Mouse (Mus musculus) heart, embryonic 15.5 days (tissue): ENCODE results near the gene Cox14. TPM values are rescaled to one million over a fixed set of nuclear protein-coding genes. Genes with fewer than 3 reads are reported as not detected.
"Not testable (repeated sequence)": the region's sequence is repeated elsewhere in the genome, so short reads cannot be mapped to it uniquely, and the experiment has no call there.

ENCODE experiments used
- ATAC-seq: fragments of 200-750 bp; cut with Nextera tagmentation; replicated peaks from 2 replicates; pipeline ENCODE4 v1.8.0; 2017; ENCODE audit warnings: low read depth, moderate TSS enrichment; ENCODE audit not compliant: insufficient number of reproducible peaks, insufficient read depth, low FRiP score
- H3K27ac ChIP-seq: fragments of 300-500 bp; sonication (generic); 2 replicates; pipeline ENCODE4 v1.5.1; 2015; ENCODE audit warnings: mild to moderate bottlenecking, inconsistent platforms
- H3K27me3 ChIP-seq: fragments of 300-500 bp; sonication (generic); 2 replicates; pipeline ENCODE4 v1.6.1; 2015; ENCODE audit warnings: inconsistent platforms
- H3K36me3 ChIP-seq: fragments of 300-500 bp; sonication (generic); 2 replicates; pipeline ENCODE4 v1.6.1; 2015; ENCODE audit warnings: mild to moderate bottlenecking, inconsistent platforms
- H3K4me1 ChIP-seq: fragments of 300-500 bp; sonication (generic); replicated peaks from 2 replicates; pipeline ENCODE4 v1.6.1; 2015; ENCODE audit warnings: inconsistent platforms
- H3K4me2 ChIP-seq: fragments of 300-500 bp; sonication (generic); 2 replicates; pipeline ENCODE4 v1.6.1; 2015; ENCODE audit warnings: inconsistent platforms, mild to moderate bottlenecking, moderate library complexity
- H3K4me3 ChIP-seq: fragments of 300-500 bp; sonication (generic); 2 replicates; pipeline ENCODE4 v1.5.1; 2015; ENCODE audit warnings: mild to moderate bottlenecking, inconsistent platforms
- H3K9ac ChIP-seq: fragments of 300-500 bp; sonication (generic); 2 replicates; pipeline ENCODE4 v1.6.1; 2015; ENCODE audit warnings: mild to moderate bottlenecking, inconsistent platforms
- H3K9me3 ChIP-seq: fragments of 300-500 bp; sonication (generic); replicated peaks from 2 replicates; pipeline ENCODE4 v1.6.1; 2016; ENCODE audit warnings: inconsistent platforms
- WGBS: fragments of 180-500 bp; shearing (Covaris S2); methylation state at CpG from one replicate; pipeline ENCODE4 v1.1.7; 2015; ENCODE audit warnings: mixed read lengths; 5-methylcytosine and 5-hydroxymethylcytosine counted together
- polyA plus RNA-seq: library from polyadenylated mRNA; unstranded; fragments of >200 nt; fragmentation: Nextera tagmentation; extraction: Ambion mirVana; gene quantifications from 2 replicates; pipeline ENCODE4 v1.2.1, GENCODE M21; 2015

Cox14 gene
- polyA plus RNA-seq, 1 experiment from 2014 or later, result 187 TPM

- Histone ChIP-seq H3K27ac (no peak overlapping the region), H3K4me2 (no peak overlapping the region), H3K27me3 (no peaks in the 10 kb centered on the region), H3K9ac (no peak overlapping the region), H3K9me3 (no peaks in the 10 kb centered on the region), H3K36me3 (peaks cover 1% of the 10 kb centered on the region; the same call in 1 of the 2 replicates), H3K4me3 (no peak overlapping the region), H3K4me1 (peaks cover 55% of the 10 kb centered on the region)
- WGBS, result 89% methylated on average over 9 of the region's 9 CpGs
- no peak for ATAC-seq
Observed at GRCm38 (mm10) chr15:99718461-99719021, 6.9 kb upstream of the Cox14 start.

- no peak overlapping the region for H3K27ac ChIP-seq
- H3K36me3 ChIP-seq, result no peaks in the 10 kb centered on the region
- no peaks in the 10 kb centered on the region for H3K27me3 ChIP-seq
- no peak for ATAC-seq
- H3K4me3 ChIP-seq, result no peak overlapping the region
- no peak overlapping the region for H3K4me2 ChIP-seq
- H3K9me3 ChIP-seq, result no peaks in the 10 kb centered on the region
- H3K9ac ChIP-seq, result no peak overlapping the region
- WGBS, result 76% methylated on average over 8 of the region's 8 CpGs
- H3K4me1 ChIP-seq, result peaks cover 58% of the 10 kb centered on the region
Observed at GRCm38 (mm10) chr15:99719865-99720264, 5.6 kb upstream of the Cox14 start.

GRCm38 (mm10) chr15:99721921-99722743, 3.3 kb upstream of the Cox14 start:
- H3K36me3 ChIP-seq, result no peaks in the 10 kb centered on the region
- no peaks in the 10 kb centered on the region for H3K9me3 ChIP-seq
- no peak overlapping the region for H3K27ac ChIP-seq
- H3K4me3 ChIP-seq, result no peak overlapping the region
- H3K4me2 ChIP-seq, result no peak overlapping the region
- WGBS, result 80% methylated on average over 25 of the region's 25 CpGs
- ATAC-seq, result no peak
- H3K4me1 ChIP-seq, result peaks cover 46% of the 10 kb centered on the region
- no peaks in the 10 kb centered on the region for H3K27me3 ChIP-seq
- no peak overlapping the region for H3K9ac ChIP-seq

GRCm38 (mm10) chr15:99723120-99723514, 2.3 kb upstream of the Cox14 start:
- Histone ChIP-seq H3K4me1 (peaks cover 39% of the 10 kb centered on the region), H3K27ac (peak overlapping the region; percentile 97), H3K36me3 (peaks cover 8% of the 10 kb centered on the region), H3K9ac (peak overlapping the region; percentile 59; the same call in 1 of the 2 replicates), H3K27me3 (no peaks in the 10 kb centered on the region), H3K4me2 (peak overlapping the region; percentile 73), H3K9me3 (no peaks in the 10 kb centered on the region), H3K4me3 (peak overlapping the region; percentile 100)
- WGBS, result 54% methylated on average over 10 of the region's 10 CpGs
- ATAC-seq, result no peak

GRCm38 (mm10) chr15:99723515-99724291, 1.7 kb upstream of the Cox14 start:
- peaks cover 39% of the 10 kb centered on the region for H3K4me1 ChIP-seq
- WGBS, result 12% methylated on average over 11 of the region's 11 CpGs
- peaks cover 14% of the 10 kb centered on the region for H3K36me3 ChIP-seq
- H3K9ac ChIP-seq, result peak overlapping the region; percentile 59
- ATAC-seq, result 0 out of 2 replicates have a peak, but pooled peaks have one; percentile 7
- H3K9me3 ChIP-seq, result no peaks in the 10 kb centered on the region
- H3K4me2 ChIP-seq, result peak overlapping the region; percentile 73
- H3K27me3 ChIP-seq, result no peaks in the 10 kb centered on the region
- H3K4me3 ChIP-seq, result peak overlapping the region; percentile 100
- H3K27ac ChIP-seq, result peak overlapping the region; percentile 97

DNA sequence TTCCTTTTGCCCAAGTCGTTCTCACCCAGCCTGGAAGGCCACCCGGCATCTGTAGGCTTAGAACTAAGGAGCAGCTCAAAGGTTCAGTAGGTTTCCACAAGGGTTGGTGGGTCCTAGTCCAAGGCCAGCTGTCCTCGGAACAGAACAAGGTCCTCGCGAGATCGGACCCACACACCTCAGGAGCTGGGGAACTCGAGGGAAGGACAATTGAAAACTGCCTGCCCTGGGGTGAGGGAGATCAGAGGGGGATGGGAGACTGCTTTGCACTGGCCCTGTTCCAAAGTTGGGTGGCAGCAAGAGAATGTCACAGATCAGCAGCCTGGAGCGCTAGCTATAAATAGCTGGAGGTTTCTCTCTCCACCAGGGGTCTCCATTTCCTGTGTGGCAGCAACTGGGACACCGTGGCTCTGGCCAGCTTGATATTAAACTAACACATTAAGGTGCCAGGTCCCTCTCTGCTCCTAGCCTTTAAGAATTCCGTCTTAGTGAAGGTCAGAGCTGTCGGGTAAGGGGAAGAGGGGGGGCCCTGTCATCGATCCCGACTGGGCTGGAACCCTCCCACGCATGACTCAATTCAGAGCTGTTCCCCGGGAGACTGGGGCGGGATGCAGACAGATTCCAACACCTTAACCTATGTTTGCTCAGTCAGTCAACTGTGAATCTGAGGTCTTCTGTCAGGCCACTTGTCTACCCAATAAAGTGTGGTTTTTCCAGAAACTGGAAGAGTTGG, 961 bp upstream of the Cox14 start:
- Histone ChIP-seq H3K36me3 (peaks cover 21% of the 10 kb centered on the region), H3K4me3 (peak overlapping the region; percentile 100), H3K27me3 (no peaks in the 10 kb centered on the region), H3K4me1 (peaks cover 39% of the 10 kb centered on the region), H3K27ac (peak overlapping the region; percentile 97), H3K9ac (peak overlapping the region; percentile 59), H3K4me2 (peak overlapping the region; percentile 73), H3K9me3 (0 out of 2 replicates have a peak, but pooled peaks cover 4% of the 10 kb centered on the region)
- ATAC-seq, result peak; percentile 50
- WGBS, result 5% methylated on average over 16 of the region's 16 CpGs

GRCm38 (mm10) chr15:99726549-99726948, 1.1 kb downstream of the Cox14 start:
- Histone ChIP-seq H3K27me3 (no peaks in the 10 kb centered on the region), H3K4me3 (peak overlapping the region; percentile 100), H3K4me1 (peaks cover 39% of the 10 kb centered on the region), H3K36me3 (peaks cover 24% of the 10 kb centered on the region), H3K4me2 (peak overlapping the region; percentile 73), H3K9me3 (0 out of 2 replicates have a peak, but pooled peaks cover 4% of the 10 kb centered on the region), H3K27ac (peak overlapping the region; percentile 98; the same call in 1 of the 2 replicates), H3K9ac (peak overlapping the region; percentile 98)
- 59% methylated on average over 2 of the region's 2 CpGs for WGBS
- no peak for ATAC-seq

DNA sequence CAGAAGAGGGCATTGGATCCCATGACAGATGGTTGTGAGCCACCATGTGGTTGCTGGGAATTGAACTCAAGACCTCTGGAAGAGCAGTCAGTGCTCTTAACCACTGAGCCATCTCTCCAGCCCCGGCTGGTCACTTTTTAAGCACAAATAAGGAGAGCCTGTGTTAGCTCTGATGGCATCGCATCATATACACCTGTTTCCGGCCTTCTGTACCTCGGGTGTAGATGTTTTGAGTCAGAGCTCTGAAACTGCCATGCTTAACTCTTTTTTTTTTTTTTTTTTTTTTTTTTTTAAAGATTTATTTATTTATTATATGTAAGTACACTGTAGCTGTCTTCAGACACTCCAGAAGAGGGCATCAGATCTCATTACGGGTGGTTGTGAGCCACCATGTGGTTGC, 1.6 kb downstream of the Cox14 start:
- H3K27ac ChIP-seq, H3K27me3 ChIP-seq, H3K4me3 ChIP-seq, ATAC-seq, H3K9me3 ChIP-seq, H3K9ac ChIP-seq: not testable (repeated sequence)
- Histone ChIP-seq H3K4me2 (peak overlapping the region; percentile 73; the same call in 1 of the 2 replicates), H3K36me3 (peaks cover 24% of the 10 kb centered on the region), H3K4me1 (peaks cover 36% of the 10 kb centered on the region)
- WGBS, result 87% methylated on average over 4 of the region's 5 CpGs

- peaks cover 31% of the 10 kb centered on the region for H3K4me1 ChIP-seq
- H3K27ac ChIP-seq, result no peak overlapping the region
- no peaks in the 10 kb centered on the region for H3K27me3 ChIP-seq
- H3K9me3 ChIP-seq, result 0 out of 2 replicates have a peak, but pooled peaks cover 4% of the 10 kb centered on the region
- no peak overlapping the region for H3K9ac ChIP-seq
- no peak for ATAC-seq
- H3K4me2 ChIP-seq, result no peak overlapping the region
- H3K4me3 ChIP-seq, result no peak overlapping the region
- WGBS, result 95% methylated on average over 12 of the region's 12 CpGs
- H3K36me3 ChIP-seq, result peaks cover 24% of the 10 kb centered on the region
Observed at GRCm38 (mm10) chr15:99727525-99727924, 2.1 kb downstream of the Cox14 start.

GRCm38 (mm10) chr15:99728211-99728610, 2.8 kb downstream of the Cox14 start:
- WGBS, result 94% methylated on average over 5 of the region's 5 CpGs
- no peak overlapping the region for H3K27ac ChIP-seq
- no peak overlapping the region for H3K4me2 ChIP-seq
- H3K9me3 ChIP-seq, result 0 out of 2 replicates have a peak, but pooled peaks cover 4% of the 10 kb centered on the region
- no peak for ATAC-seq
- no peaks in the 10 kb centered on the region for H3K27me3 ChIP-seq
- no peak overlapping the region for H3K9ac ChIP-seq
- peaks cover 25% of the 10 kb centered on the region for H3K4me1 ChIP-seq
- H3K4me3 ChIP-seq, result no peak overlapping the region
- peaks cover 30% of the 10 kb centered on the region for H3K36me3 ChIP-seq
